Mouse (Mus musculus) forebrain, postnatal 0 days (tissue): ENCODE measurements around the gene Slc16a6. TPM values are rescaled to one million over a fixed set of nuclear protein-coding genes. Genes with fewer than 3 reads are reported as not detected.

ENCODE experiments used
- ATAC-seq: fragments of 200-750 bp; cut with Nextera tagmentation; 2 replicates; pipeline ENCODE4 v1.8.0; 2017; ENCODE audit warnings: mild to moderate bottlenecking, moderate library complexity
- DNase-seq: peaks from one replicate; pipeline ENCODE4 v3.0.0-alpha.2; 2015
- H3K27ac ChIP-seq: fragments of 300-500 bp; sonication (generic); 2 replicates; pipeline ENCODE4 v1.5.1; 2014; ENCODE audit warnings: low read depth, mild to moderate bottlenecking, antibody characterized with exemption, low read length, moderate library complexity, mixed read lengths
- H3K27me3 ChIP-seq: fragments of 300-500 bp; sonication (generic); 2 replicates; pipeline ENCODE4 v1.6.1; 2014; ENCODE audit warnings: mild to moderate bottlenecking, low read length, mixed read lengths; ENCODE audit not compliant: insufficient read depth
- H3K36me3 ChIP-seq: fragments of 300-500 bp; sonication (generic); 2 replicates; pipeline ENCODE4 v1.6.1; 2014; ENCODE audit warnings: mild to moderate bottlenecking, moderate library complexity; ENCODE audit not compliant: insufficient read depth
- H3K4me1 ChIP-seq: fragments of 300-500 bp; sonication (generic); 2 replicates; pipeline ENCODE4 v1.6.1; 2014; ENCODE audit warnings: antibody characterized with exemption; ENCODE audit not compliant: insufficient read depth
- H3K4me2 ChIP-seq: fragments of 300-500 bp; sonication (generic); 2 replicates; pipeline ENCODE4 v1.6.1; 2014; ENCODE audit warnings: low read depth, mild to moderate bottlenecking, moderate library complexity
- H3K4me3 ChIP-seq: fragments of 300-500 bp; sonication (generic); 2 replicates; pipeline ENCODE4 v1.5.1; 2014; ENCODE audit warnings: low read depth, low read length, mixed read lengths
- H3K9ac ChIP-seq: fragments of 300-500 bp; sonication (generic); 2 replicates; pipeline ENCODE4 v1.6.1; 2014; ENCODE audit warnings: mild to moderate bottlenecking
- H3K9me3 ChIP-seq: fragments of 300-500 bp; sonication (generic); 2 replicates; pipeline ENCODE4 v1.6.1; 2016; ENCODE audit warnings: low read length
- CTCF ChIP-seq: sonication (generic); IDR thresholded peaks from 2 replicates; pipeline ENCODE4 v1.5.1; 2016; ENCODE audit warnings: antibody characterized with exemption, control low read depth, low read depth
- WGBS: fragments of 180-500 bp; shearing (Covaris S2); extraction: QIAGEN DNeasy Blood & Tissue Kit; methylation state at CpG from one replicate; pipeline ENCODE4 v1.1.7; 2014; 5-methylcytosine and 5-hydroxymethylcytosine counted together
- polyA plus RNA-seq: library from polyadenylated mRNA; unstranded; fragments of >200 nt; fragmentation: Nextera tagmentation; extraction: Ambion mirVana; gene quantifications from 2 replicates; pipeline ENCODE4 v1.2.1, GENCODE M21; 2015
- total RNA-seq: library from RNA; depleted of rRNA; stranded (reverse); fragments of >200 nt; gene quantifications from 2 replicates; pipeline ENCODE4 v1.2.3, GENCODE M21; 2014

Gene Slc16a6
- total and polyA plus RNA-seq, 2 experiments from 2014 or later = 6.9 to 9.8 TPM

DNA sequence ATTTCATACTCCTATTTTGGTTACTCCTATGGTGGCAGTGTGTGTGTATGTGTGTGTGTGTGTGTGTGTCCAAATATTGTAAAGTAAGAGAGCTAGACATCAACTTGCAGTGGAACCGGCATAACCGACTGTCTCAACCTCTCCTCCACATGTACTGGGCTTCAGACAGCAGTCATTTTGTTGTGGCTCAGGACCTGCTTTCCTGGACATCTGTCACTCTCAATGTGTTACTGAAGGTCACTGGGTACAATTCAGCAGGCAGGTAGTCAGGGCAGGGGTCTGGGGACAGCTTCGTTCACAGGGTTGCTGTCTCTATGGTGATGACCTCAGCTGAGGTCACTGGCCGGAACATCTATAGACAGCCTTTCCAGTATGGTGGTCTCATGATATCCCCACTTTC, 32.4 kb upstream of the Slc16a6 start:
- no peak for ATAC-seq
- H3K4me3 ChIP-seq = no peak overlapping the region
- H3K9ac ChIP-seq = no peak overlapping the region
- no peak for TF ChIP-seq CTCF
- H3K27ac ChIP-seq = no peak overlapping the region
- H3K36me3 ChIP-seq = no peaks in the 10 kb centered on the region
- 91% methylated on average over 4 of the region's 4 CpGs for WGBS
- no peak overlapping the region for H3K4me2 ChIP-seq
- H3K4me1 ChIP-seq = no peaks in the 10 kb centered on the region
- no peaks in the 10 kb centered on the region for H3K9me3 ChIP-seq
- no peak for DNase-seq
- no peaks in the 10 kb centered on the region for H3K27me3 ChIP-seq

DNA sequence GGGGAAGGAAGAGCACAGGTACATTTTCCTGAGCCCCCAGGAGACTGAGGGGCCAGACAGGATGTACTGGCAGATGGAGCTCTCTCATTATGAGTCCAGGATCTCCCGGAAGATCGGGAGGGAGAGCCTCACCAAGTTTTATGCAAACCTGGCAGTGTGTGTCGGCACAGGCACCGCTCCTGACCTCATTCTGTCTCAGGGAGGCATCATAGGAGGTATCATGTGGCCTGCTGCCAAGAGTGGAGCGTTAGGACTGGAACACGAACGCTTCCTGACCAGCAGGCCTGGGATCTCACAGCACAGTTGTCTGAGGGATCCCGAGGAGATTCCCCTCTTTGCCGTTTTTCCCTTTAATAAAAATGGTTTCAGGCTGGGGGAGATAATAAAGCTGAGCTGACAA, 31.6 kb upstream of the Slc16a6 start:
- no peak for TF ChIP-seq CTCF
- Histone ChIP-seq H3K36me3 (no peaks in the 10 kb centered on the region), H3K4me2 (no peak overlapping the region), H3K9me3 (no peaks in the 10 kb centered on the region), H3K27ac (no peak overlapping the region), H3K4me1 (no peaks in the 10 kb centered on the region), H3K4me3 (no peak overlapping the region), H3K27me3 (no peaks in the 10 kb centered on the region), H3K9ac (no peak overlapping the region)
- no peak for ATAC-seq
- WGBS = 41% methylated on average over 9 of the region's 9 CpGs
- DNase-seq = no peak

DNA sequence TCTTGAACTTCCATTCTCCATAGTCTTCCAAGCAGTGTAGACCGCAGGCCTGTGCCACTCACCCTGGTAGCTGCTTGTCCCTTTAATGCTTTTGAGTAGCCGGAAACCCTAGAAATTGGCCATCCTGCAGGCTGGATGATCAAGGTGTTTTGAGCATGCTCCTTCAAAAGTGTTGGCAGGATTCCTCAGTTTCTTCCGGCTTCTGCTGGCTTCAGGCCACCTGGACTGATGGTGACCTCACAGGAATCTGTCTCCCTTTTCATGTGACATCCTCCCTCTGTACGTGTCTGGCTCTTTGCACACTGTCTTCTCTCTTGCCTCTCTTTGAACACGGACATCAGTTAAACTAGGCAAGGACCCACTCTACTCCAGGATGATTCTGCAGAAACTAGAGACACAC, 26.8 kb upstream of the Slc16a6 start:
- no peak for TF ChIP-seq CTCF
- WGBS = 78% methylated on average over 5 of the region's 5 CpGs
- no peaks in the 10 kb centered on the region for H3K27me3 ChIP-seq
- DNase-seq (no peak), ATAC-seq (no peak)
- H3K4me1 ChIP-seq = no peaks in the 10 kb centered on the region; the same call in 1 of the 2 replicates
- H3K9me3 ChIP-seq = no peaks in the 10 kb centered on the region
- H3K36me3 ChIP-seq = no peaks in the 10 kb centered on the region
- H3K4me3 ChIP-seq = no peak overlapping the region
- H3K27ac ChIP-seq = no peak overlapping the region
- no peak overlapping the region for H3K4me2 ChIP-seq
- no peak overlapping the region for H3K9ac ChIP-seq

DNA sequence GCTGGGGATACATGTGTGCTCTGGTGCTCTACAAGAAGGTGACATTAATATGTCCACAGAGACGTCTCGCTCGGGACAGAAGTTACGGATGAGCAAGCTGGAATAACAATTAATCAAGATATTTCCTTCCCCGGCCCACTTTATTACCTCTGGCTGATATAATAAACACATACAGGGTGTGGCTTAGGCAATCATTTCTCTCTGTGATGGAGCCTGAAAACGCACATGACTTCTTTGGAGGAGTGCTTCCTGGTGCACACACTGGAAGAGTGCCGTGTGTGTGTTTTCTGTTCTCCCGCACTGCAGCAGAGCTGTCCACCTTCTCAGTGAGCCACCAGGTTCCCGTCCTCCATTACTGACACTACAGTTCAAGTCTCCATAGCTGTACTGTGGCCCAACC, 24.6 kb upstream of the Slc16a6 start:
- no peaks in the 10 kb centered on the region; the same call in 1 of the 2 replicates for H3K4me1 ChIP-seq
- no peak overlapping the region for H3K4me3 ChIP-seq
- DNase-seq (no peak), ATAC-seq (no peak)
- no peak overlapping the region for H3K27ac ChIP-seq
- no peaks in the 10 kb centered on the region for H3K9me3 ChIP-seq
- no peak overlapping the region for H3K4me2 ChIP-seq
- no peak for TF ChIP-seq CTCF
- H3K9ac ChIP-seq = no peak overlapping the region
- H3K27me3 ChIP-seq = no peaks in the 10 kb centered on the region
- H3K36me3 ChIP-seq = no peaks in the 10 kb centered on the region
- 77% methylated on average over 9 of the region's 9 CpGs for WGBS

DNA sequence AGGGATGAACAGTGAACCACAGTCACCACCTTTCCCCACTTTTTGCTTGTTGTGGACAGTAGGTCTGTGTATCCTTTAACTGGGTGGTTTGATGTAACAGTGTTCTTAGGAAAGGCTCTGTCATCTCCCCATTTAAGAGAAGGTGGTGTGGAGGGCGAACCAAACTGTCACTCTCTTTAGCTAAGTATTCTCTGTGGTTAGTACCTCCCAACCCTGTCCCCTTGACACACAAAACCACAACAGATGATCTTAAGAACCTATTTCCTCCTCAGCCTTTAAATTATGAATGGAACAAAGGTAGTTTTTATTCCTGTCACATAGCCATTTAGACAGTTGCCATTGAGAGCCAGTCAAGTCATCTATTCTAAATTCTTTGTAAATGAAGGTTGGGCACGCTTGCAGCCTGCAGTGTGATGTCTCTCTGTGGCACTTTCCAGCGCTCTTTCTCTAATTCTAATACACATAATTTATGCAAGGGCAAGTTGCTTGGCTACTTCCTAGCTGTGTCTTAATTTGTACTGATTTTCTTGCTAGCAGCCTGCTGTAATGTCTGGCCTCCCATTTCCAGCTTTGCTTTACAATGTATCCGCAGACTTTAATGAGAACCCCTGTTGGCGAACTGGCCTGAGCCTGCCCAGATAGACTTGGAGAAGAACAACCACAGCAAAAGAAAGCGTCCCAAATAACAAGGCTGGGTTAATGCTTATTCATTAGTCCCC, 23.8 kb upstream of the Slc16a6 start:
- H3K9ac ChIP-seq = no peak overlapping the region
- H3K36me3 ChIP-seq = no peaks in the 10 kb centered on the region
- peak; percentile 90 for ATAC-seq
- no peaks in the 10 kb centered on the region; the same call in 1 of the 2 replicates for H3K4me1 ChIP-seq
- H3K9me3 ChIP-seq = no peaks in the 10 kb centered on the region
- TF ChIP-seq CTCF = no peak
- H3K4me3 ChIP-seq = no peak overlapping the region
- WGBS = 22% methylated on average over 6 of the region's 6 CpGs
- H3K4me2 ChIP-seq = no peak overlapping the region
- no peaks in the 10 kb centered on the region for H3K27me3 ChIP-seq
- H3K27ac ChIP-seq = 0 out of 2 replicates have a peak overlapping the region, but pooled peaks have one; percentile 4
- peak; percentile 47 for DNase-seq

DNA sequence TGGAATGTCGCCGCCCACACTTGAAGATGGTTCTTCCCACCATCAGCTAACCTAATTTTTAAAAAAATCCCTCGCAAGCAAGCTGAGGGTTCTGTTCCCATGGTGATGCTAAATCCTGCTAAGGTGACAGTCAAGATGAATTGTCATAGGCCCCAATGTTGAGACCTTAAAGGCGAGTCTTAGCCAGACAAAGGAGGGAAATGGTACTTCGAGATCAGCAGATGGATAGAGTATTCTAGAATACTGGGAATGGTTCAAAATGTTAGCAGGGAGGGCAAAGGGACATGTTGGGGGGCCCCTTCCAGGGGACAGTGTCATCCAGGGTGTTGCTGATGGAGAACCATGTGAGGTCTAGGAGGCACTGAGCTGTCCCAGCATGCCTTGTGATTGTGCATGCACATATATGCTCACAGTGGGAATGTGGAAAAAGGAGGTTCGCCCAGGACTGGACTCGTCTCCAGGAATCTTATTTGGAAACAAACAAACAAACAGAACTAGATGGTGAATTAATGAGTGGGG, 23.1 kb upstream of the Slc16a6 start:
- 72% methylated on average over 7 of the region's 7 CpGs for WGBS

DNA sequence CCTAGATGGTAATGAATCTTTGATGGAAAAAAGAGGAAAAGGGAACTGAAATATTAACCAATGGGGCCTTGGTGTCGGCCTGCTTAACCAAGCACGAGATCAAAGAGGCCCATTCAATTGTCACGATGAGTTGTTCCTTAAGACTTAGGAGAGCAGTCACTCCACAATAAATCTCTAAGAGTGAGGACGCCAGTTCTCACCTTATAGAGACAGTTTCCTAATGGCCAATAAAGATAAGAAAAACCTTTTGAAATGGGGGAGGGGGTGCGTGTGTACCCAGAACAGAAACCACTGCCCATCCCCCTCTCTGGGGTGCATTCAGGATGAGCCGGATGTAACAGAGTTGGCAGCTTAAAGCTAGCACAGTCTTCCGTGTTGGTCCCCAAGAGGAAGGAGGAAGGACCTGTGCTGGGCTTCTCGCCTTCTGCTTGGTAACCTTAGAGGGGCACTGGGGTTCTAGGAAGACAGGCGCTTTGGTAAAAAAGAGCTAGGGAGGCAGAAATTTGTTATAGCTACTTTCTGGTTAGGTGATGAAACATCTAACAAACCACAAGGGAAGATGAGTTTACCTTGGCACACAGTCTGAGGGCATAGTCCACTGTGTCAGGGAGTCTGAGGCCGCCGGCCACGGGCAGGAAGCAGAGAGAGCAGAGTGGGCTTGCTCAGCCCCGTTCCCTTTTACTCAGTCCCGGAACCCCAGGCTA, 22.5 kb upstream of the Slc16a6 start:
- no peak overlapping the region for H3K27ac ChIP-seq
- H3K9ac ChIP-seq = no peak overlapping the region
- 69% methylated on average over 14 of the region's 14 CpGs for WGBS
- H3K9me3 ChIP-seq = no peaks in the 10 kb centered on the region
- no peak overlapping the region for H3K4me3 ChIP-seq
- no peaks in the 10 kb centered on the region for H3K27me3 ChIP-seq
- no peaks in the 10 kb centered on the region; the same call in 1 of the 2 replicates for H3K4me1 ChIP-seq
- no peak for TF ChIP-seq CTCF
- H3K36me3 ChIP-seq = no peaks in the 10 kb centered on the region
- DNase-seq (no peak), ATAC-seq (no peak)
- no peak overlapping the region for H3K4me2 ChIP-seq

More for the DNA sequence above, 23.1 kb upstream of the Slc16a6 start:
- Histone ChIP-seq H3K9ac (no peak overlapping the region), H3K27me3 (no peaks in the 10 kb centered on the region), H3K36me3 (no peaks in the 10 kb centered on the region), H3K9me3 (no peaks in the 10 kb centered on the region), H3K27ac (0 out of 2 replicates have a peak overlapping the region, but pooled peaks have one; percentile 4), H3K4me3 (no peak overlapping the region), H3K4me1 (no peaks in the 10 kb centered on the region; the same call in 1 of the 2 replicates), H3K4me2 (no peak overlapping the region)
- TF ChIP-seq CTCF = no peak
- DNase-seq (no peak), ATAC-seq (0 out of 2 replicates have a peak, but pooled peaks have one; percentile 20)
